Mouse (Mus musculus): ENCODE measurements around the gene Sgpp2.

GRCm38 (mm10) chr1:78311482-78311881 is 1.3 kb downstream of the Sgpp2 start:
- TF ChIP-seq CTCF (IDR thresholded peaks at IDR 0.05; ENCODE audit: low read depth) (no peak), EP300 (optimal IDR thresholded peaks at IDR 0.05) (no peak)

Data from stomach, postnatal 0 days (tissue).